Mouse (Mus musculus) C2C12 (cell line): ENCODE measurements around the gene Syt15. TPM values are rescaled to one million over a fixed set of nuclear protein-coding genes. Genes with fewer than 3 reads are reported as not detected.

Experiments used
- H3K27me3 ChIP-seq: one replicate; pipeline ENCODE4 v1.6.1; 2011; ENCODE audit not compliant: control insufficient read depth, insufficient read depth, insufficient read length
- H3K36me3 ChIP-seq: one replicate; pipeline ENCODE4 v1.6.1; 2011; ENCODE audit not compliant: control insufficient read depth, insufficient read depth
- H3K4me3 ChIP-seq: one replicate; pipeline ENCODE4 v1.5.1; 2011; ENCODE audit warnings: mild to moderate bottlenecking, control low read depth; ENCODE audit not compliant: poor library complexity, insufficient read depth, severe bottlenecking
- H3K79me2 ChIP-seq: one replicate; pipeline ENCODE4 v1.6.1; 2011; ENCODE audit not compliant: control insufficient read depth, insufficient read depth
- H3K79me3 ChIP-seq: one replicate; pipeline ENCODE4 v1.6.1; 2011; ENCODE audit warnings: low read depth, control low read depth
- H3ac ChIP-seq: one replicate; pipeline ENCODE3; 2011; ENCODE audit warnings: low read depth; ENCODE audit not compliant: control insufficient read depth, insufficient read length
- CEBPB ChIP-seq: IDR thresholded peaks from one replicate; pipeline ENCODE4 v1.6.1; 2011; ENCODE audit warnings: low read depth, mild to moderate bottlenecking, control low read depth, moderate library complexity
- CTCF ChIP-seq: IDR thresholded peaks from one replicate; pipeline ENCODE4 v1.5.1; 2011; ENCODE audit not compliant: control insufficient read depth, insufficient read depth, insufficient read length
- FOSL1 ChIP-seq: IDR thresholded peaks from one replicate; pipeline ENCODE4 v1.8.0; 2011; ENCODE audit warnings: mild to moderate bottlenecking, low read length; ENCODE audit not compliant: poor library complexity, insufficient read depth, severe bottlenecking
- MAX ChIP-seq: IDR thresholded peaks from one replicate; pipeline ENCODE4 v1.6.1; 2011; ENCODE audit warnings: mild to moderate bottlenecking, control low read depth
- MYOD1 ChIP-seq: IDR thresholded peaks from one replicate; pipeline ENCODE4 v1.6.1; 2011; ENCODE audit warnings: low read depth; ENCODE audit not compliant: control insufficient read depth, insufficient read length
- MYOG ChIP-seq: IDR thresholded peaks from one replicate; pipeline ENCODE4 v1.6.1; 2011; ENCODE audit not compliant: control insufficient read depth, insufficient read length; ENCODE audit errors: extremely low read depth
- USF1 ChIP-seq: IDR thresholded peaks from one replicate; pipeline ENCODE4 v1.6.1; 2011; ENCODE audit warnings: low read depth, mild to moderate bottlenecking, control low read depth, moderate library complexity
- polyA plus RNA-seq: library from polyadenylated mRNA; unstranded; fragments of >200 nt; fragmentation: generic; extraction: Trizol; gene quantifications from one replicate; pipeline ENCODE4 v1.2.1, GENCODE M21; 2012; ENCODE audit warnings: missing spikeins

Syt15 gene
- polyA plus RNA-seq, 1 experiment: 0.01 TPM

DNA sequence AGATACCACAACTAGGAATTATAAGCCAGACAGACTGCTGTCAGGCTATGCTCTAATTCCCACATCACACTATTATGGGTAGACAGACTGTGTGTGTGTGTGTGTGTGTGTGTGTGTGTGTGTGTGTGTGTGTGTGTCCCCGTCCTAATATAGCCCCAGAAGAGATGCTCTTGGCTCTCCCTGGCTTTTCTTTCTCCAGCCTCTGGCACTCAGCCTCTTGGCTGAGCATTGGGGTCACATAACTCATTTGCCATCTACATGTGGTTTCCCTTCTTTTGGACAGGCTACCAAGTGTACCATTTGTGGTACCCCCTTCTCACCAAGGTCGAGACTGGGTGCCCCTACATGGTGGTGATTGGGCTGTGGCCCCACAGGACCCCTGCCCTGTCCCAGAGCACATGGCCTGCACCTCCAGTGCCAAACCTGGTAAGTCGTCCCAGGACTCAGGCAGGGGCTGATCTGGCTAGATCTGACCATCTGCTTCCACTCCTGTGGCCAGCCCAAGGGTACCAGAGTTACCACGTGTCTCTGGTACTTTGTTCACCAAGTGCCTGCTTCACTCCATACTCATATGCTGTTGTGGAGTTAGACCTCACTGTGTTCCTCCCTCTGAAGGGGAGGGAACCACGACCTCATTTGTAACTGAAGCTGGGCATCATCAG lies 2.2 kb downstream of the Syt15 start:
- TF ChIP-seq CEBPB (no peak), FOSL1 (no peak), MYOD1 (no peak), MAX (no peak), MYOG (no peak), CTCF (no peak), USF1 (no peak)
- H3K79me2 ChIP-seq: no peaks in the 10 kb centered on the region
- H3K4me3 ChIP-seq: no peak overlapping the region
- H3K27me3 ChIP-seq: peaks cover 33% of the 10 kb centered on the region
- no peak overlapping the region for H3ac ChIP-seq
- H3K36me3 ChIP-seq: no peaks in the 10 kb centered on the region
- H3K79me3 ChIP-seq: no peaks in the 10 kb centered on the region

DNA sequence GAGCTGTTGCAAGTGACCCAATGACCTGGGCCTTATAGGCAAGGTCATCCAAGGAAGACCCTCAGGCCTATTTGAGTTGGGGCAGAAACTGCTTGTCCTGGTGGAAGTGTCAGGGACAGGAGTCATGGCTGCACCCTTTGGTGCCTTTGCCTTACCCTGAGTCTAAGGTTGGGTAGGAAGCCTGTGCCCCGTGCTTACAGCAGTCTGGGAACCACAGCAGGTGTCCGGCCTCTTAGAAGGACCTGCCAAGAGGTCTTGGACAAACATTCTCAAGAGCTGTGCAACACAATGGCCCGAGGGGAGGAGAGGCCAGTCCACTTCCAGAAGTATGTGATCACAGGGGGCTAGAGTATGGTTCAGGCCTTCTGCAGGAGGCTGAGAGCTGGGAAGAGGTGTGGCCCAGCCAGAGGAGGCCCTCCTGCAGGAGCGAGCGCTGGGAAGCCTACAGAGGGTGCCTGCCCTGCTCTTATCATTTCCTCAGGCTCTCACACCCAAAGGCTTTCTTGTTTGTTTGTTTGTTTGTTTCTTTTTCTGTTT lies 4.0 kb downstream of the Syt15 start:
- H3K27me3 ChIP-seq: peaks cover 29% of the 10 kb centered on the region
- no peaks in the 10 kb centered on the region for H3K79me2 ChIP-seq
- no peak overlapping the region for H3K4me3 ChIP-seq
- no peak for TF ChIP-seq USF1
- no peak for TF ChIP-seq CTCF
- no peak for TF ChIP-seq MAX
- TF ChIP-seq MYOD1: no peak
- no peak for TF ChIP-seq MYOG
- no peak for TF ChIP-seq FOSL1
- TF ChIP-seq CEBPB: no peak
- no peak overlapping the region for H3ac ChIP-seq
- no peaks in the 10 kb centered on the region for H3K79me3 ChIP-seq
- no peaks in the 10 kb centered on the region for H3K36me3 ChIP-seq

- Histone ChIP-seq H3K27me3 (peaks cover 7% of the 10 kb centered on the region), H3K79me3 (no peaks in the 10 kb centered on the region), H3ac (no peak overlapping the region), H3K79me2 (no peaks in the 10 kb centered on the region), H3K36me3 (no peaks in the 10 kb centered on the region), H3K4me3 (no peak overlapping the region)
- TF ChIP-seq USF1: no peak
- TF ChIP-seq FOSL1: no peak
- no peak for TF ChIP-seq MYOG
- TF ChIP-seq MYOD1: no peak
- no peak for TF ChIP-seq CTCF
- no peak for TF ChIP-seq CEBPB
- no peak for TF ChIP-seq MAX
Observed at GRCm38 (mm10) chr14:34225986-34226385, 6.6 kb downstream of the Syt15 start.

- Histone ChIP-seq H3K36me3 (no peaks in the 10 kb centered on the region), H3ac (no peak overlapping the region), H3K79me3 (no peaks in the 10 kb centered on the region), H3K4me3 (no peak overlapping the region), H3K79me2 (no peaks in the 10 kb centered on the region), H3K27me3 (peaks cover 4% of the 10 kb centered on the region)
- TF ChIP-seq USF1 (no peak), MYOD1 (no peak)
Observed at GRCm38 (mm10) chr14:34226566-34226965, 7.2 kb downstream of the Syt15 start.

DNA sequence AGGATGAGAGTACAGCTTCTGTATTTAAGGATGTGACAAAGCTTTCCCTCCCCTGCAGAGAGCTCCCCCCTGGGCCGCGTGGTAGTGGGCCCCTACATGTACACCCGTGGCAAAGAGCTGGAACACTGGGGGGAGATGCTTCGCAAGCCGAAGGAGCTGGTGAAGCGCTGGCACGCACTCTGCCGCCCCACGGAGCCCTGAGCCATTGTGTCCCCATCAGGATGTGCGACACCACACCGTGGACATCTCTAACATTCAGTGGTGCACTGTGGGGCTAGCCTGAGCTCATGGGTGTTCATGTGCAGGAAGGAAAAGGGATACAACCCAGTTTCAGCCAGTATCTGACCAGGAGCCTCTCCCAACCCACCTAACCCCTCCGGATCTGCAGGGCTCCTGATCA lies 8.6 kb downstream of the Syt15 start:
- H3K27me3 ChIP-seq: no peaks in the 10 kb centered on the region
- no peaks in the 10 kb centered on the region for H3K79me2 ChIP-seq
- H3K36me3 ChIP-seq: peaks cover 3% of the 10 kb centered on the region
- H3ac ChIP-seq: no peak overlapping the region
- H3K79me3 ChIP-seq: no peaks in the 10 kb centered on the region
- no peak overlapping the region for H3K4me3 ChIP-seq
- no peak for TF ChIP-seq MYOG

- TF ChIP-seq CEBPB (no peak), MYOG (no peak), CTCF (no peak), FOSL1 (no peak), MAX (no peak), MYOD1 (no peak), USF1 (no peak)
- Histone ChIP-seq H3K27me3 (no peaks in the 10 kb centered on the region), H3K4me3 (no peak overlapping the region), H3K79me2 (no peaks in the 10 kb centered on the region), H3K36me3 (peaks cover 3% of the 10 kb centered on the region), H3K79me3 (no peaks in the 10 kb centered on the region), H3ac (no peak overlapping the region)
Observed at GRCm38 (mm10) chr14:34228830-34229506, 9.6 kb downstream of the Syt15 start.
